Mouse (Mus musculus): ENCODE data around the gene Cerk. TPM values are rescaled to one million over a fixed set of nuclear protein-coding genes. Genes with fewer than 3 reads are reported as not detected.

Cerk gene
- polyA plus RNA-seq, 1 experiment from 2014 or later = 16.1 TPM

DNA sequence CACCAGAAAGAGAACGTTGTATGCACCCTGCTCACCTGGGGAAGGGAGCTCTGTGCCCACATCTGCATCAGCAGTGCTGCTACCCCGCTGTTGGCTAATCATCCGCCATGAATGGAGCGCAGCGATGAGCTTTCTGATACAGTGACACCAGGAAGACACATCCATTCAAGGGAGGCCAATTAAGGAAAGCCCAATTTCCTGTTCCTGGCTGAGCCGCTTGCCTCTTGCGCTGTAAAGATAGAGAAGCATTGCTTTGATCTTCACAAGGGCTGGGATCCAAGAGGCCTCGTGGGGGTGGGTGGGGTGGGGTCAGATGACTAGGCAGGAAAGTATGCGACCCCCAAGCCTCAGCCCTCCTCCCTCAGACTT is 72.6 kb downstream of the Cerk start:
- Histone ChIP-seq H3K36me3 (ENCODE audit: control insufficient read depth, insufficient read depth, low read length) (no peaks in the 10 kb centered on the region), H3K4me3 (ENCODE audit: low read depth, low read length) (no peak overlapping the region), H3K4me2 (ENCODE audit: low read depth, low read length) (peak overlapping the region; percentile 23; the same call in 1 of the 2 replicates), H3K27ac (replicated peaks; ENCODE audit: low read depth, low read length) (peak overlapping the region; percentile 48), H3K9ac (ENCODE audit: low read depth, low read length) (0 out of 2 replicates have a peak overlapping the region, but pooled peaks have one; percentile 30), H3K9me3 (ENCODE audit: control insufficient read depth, low read length) (no peaks in the 10 kb centered on the region), H3K27me3 (replicated peaks; ENCODE audit: control insufficient read depth, insufficient read depth, low read length) (no peaks in the 10 kb centered on the region), H3K4me1 (ENCODE audit: control insufficient read depth, insufficient read depth, low read length) (peaks cover 16% of the 10 kb centered on the region)
- 6% methylated on average over 9 of the region's 9 CpGs for WGBS
- no peak; the same call in 1 of the 2 replicates for ATAC-seq (ENCODE audit: low read depth)
- DNase-seq (ENCODE audit: low spot score) = peak; percentile 66

GRCm38 (mm10) chr15:86112707-86113341 is 73.1 kb downstream of the Cerk start:
- Histone ChIP-seq H3K36me3 (ENCODE audit: control insufficient read depth, insufficient read depth, low read length) (no peaks in the 10 kb centered on the region), H3K9me3 (ENCODE audit: control insufficient read depth, low read length) (no peaks in the 10 kb centered on the region), H3K27ac (replicated peaks; ENCODE audit: low read depth, low read length) (peak overlapping the region; percentile 48), H3K4me1 (ENCODE audit: control insufficient read depth, insufficient read depth, low read length) (peaks cover 16% of the 10 kb centered on the region), H3K4me3 (ENCODE audit: low read depth, low read length) (no peak overlapping the region), H3K4me2 (ENCODE audit: low read depth, low read length) (peak overlapping the region; percentile 23; the same call in 1 of the 2 replicates), H3K27me3 (replicated peaks; ENCODE audit: control insufficient read depth, insufficient read depth, low read length) (no peaks in the 10 kb centered on the region), H3K9ac (ENCODE audit: low read depth, low read length) (peak overlapping the region; percentile 30; the same call in 1 of the 2 replicates)
- WGBS = 18% methylated on average over 10 of the region's 10 CpGs
- DNase-seq (ENCODE audit: low spot score) (peak; percentile 59), ATAC-seq (ENCODE audit: low read depth) (peak; percentile 41)

DNA sequence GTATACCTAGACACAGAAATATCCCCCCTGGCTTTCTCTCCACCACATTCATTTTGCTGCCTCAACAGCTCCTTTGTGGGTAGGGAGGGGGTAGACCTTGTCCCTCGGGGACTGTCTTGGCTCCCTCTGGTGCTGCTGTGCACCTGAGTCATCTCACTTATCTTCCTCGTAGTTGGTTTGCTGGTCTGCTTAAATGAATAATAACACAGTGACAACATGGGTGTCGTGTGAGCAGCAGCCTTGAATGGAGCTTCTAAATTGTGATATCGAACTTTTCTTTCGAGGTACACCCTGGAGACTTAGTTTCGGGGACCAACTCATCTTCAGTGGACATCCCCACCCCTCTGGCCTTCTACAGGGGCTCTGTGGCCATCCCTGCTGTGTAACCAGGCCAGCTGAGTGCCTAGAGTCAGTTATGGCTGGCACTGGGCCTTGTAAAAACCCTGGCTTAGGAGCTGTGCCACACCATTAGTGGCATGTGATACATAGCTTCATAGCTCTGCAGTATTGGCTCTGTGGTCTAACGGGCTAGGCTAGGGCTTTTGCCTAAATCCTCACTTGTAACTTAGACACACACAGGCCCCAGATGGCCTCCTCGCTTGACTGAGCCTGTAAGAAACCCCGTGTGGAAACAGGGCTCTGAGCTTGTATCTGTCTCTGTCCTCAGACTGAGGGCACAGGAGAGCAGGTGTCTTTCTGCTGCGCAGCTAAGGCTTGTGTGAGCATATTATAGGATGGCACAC is 75.4 kb downstream of the Cerk start:
- no peak overlapping the region for H3K9ac ChIP-seq (ENCODE audit: low read depth, low read length)
- H3K4me1 ChIP-seq (ENCODE audit: control insufficient read depth, insufficient read depth, low read length) = peaks cover 16% of the 10 kb centered on the region
- H3K9me3 ChIP-seq (ENCODE audit: control insufficient read depth, low read length) = no peaks in the 10 kb centered on the region
- H3K4me3 ChIP-seq (ENCODE audit: low read depth, low read length) = no peak overlapping the region
- H3K27me3 ChIP-seq (replicated peaks; ENCODE audit: control insufficient read depth, insufficient read depth, low read length) = no peaks in the 10 kb centered on the region
- ATAC-seq (ENCODE audit: low read depth) = peak; percentile 51
- no peak overlapping the region for H3K4me2 ChIP-seq (ENCODE audit: low read depth, low read length)
- DNase-seq (ENCODE audit: low spot score) = peak; percentile 55
- no peaks in the 10 kb centered on the region for H3K36me3 ChIP-seq (ENCODE audit: control insufficient read depth, insufficient read depth, low read length)
- WGBS = 77% methylated on average over 10 of the region's 10 CpGs
- no peak overlapping the region for H3K27ac ChIP-seq (replicated peaks; ENCODE audit: low read depth, low read length)

- H3K27me3 ChIP-seq (replicated peaks; ENCODE audit: control insufficient read depth, insufficient read depth, low read length) = no peaks in the 10 kb centered on the region
- no peak for ATAC-seq (ENCODE audit: low read depth)
- no peak overlapping the region for H3K4me3 ChIP-seq (ENCODE audit: low read depth, low read length)
- H3K4me1 ChIP-seq (ENCODE audit: control insufficient read depth, insufficient read depth, low read length) = peaks cover 16% of the 10 kb centered on the region
- 75% methylated on average over 8 of the region's 8 CpGs for WGBS
- no peaks in the 10 kb centered on the region for H3K36me3 ChIP-seq (ENCODE audit: control insufficient read depth, insufficient read depth, low read length)
- H3K9ac ChIP-seq (ENCODE audit: low read depth, low read length) = no peak overlapping the region
- H3K27ac ChIP-seq (replicated peaks; ENCODE audit: low read depth, low read length) = no peak overlapping the region
- H3K4me2 ChIP-seq (ENCODE audit: low read depth, low read length) = no peak overlapping the region
- DNase-seq (ENCODE audit: low spot score) = peak; percentile 41
- H3K9me3 ChIP-seq (ENCODE audit: control insufficient read depth, low read length) = no peaks in the 10 kb centered on the region
These were observed 76.2 kb downstream of the Cerk start for GRCm38 (mm10) chr15:86109650-86110211.

DNA sequence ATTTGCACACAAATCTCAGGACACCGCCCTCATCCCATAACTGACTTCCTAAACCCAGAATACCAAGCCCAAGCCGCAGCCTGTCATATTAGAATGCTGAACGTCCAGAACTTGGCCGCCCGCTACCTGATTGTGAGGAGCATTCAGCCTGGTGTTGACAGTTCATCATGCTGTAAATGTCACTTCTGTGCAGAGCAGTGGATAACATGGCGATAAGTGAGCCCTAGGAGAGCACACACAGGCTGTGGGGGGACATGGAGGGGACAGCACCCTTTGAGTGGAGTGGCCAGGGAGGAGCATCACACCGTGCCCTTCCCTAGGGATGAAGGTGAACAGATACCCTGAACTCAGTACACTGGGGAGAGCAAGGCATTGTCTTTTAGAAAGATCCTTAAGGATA is 76.7 kb downstream of the Cerk start:
- Histone ChIP-seq H3K4me2 (ENCODE audit: low read depth, low read length) (no peak overlapping the region), H3K4me1 (ENCODE audit: control insufficient read depth, insufficient read depth, low read length) (peaks cover 16% of the 10 kb centered on the region), H3K27ac (replicated peaks; ENCODE audit: low read depth, low read length) (no peak overlapping the region), H3K4me3 (ENCODE audit: low read depth, low read length) (no peak overlapping the region), H3K27me3 (replicated peaks; ENCODE audit: control insufficient read depth, insufficient read depth, low read length) (no peaks in the 10 kb centered on the region), H3K9me3 (ENCODE audit: control insufficient read depth, low read length) (no peaks in the 10 kb centered on the region), H3K36me3 (ENCODE audit: control insufficient read depth, insufficient read depth, low read length) (no peaks in the 10 kb centered on the region), H3K9ac (ENCODE audit: low read depth, low read length) (no peak overlapping the region)
- no peak for DNase-seq (ENCODE audit: low spot score)
- 80% methylated on average over 7 of the region's 7 CpGs for WGBS
- ATAC-seq (ENCODE audit: low read depth) = no peak

DNA sequence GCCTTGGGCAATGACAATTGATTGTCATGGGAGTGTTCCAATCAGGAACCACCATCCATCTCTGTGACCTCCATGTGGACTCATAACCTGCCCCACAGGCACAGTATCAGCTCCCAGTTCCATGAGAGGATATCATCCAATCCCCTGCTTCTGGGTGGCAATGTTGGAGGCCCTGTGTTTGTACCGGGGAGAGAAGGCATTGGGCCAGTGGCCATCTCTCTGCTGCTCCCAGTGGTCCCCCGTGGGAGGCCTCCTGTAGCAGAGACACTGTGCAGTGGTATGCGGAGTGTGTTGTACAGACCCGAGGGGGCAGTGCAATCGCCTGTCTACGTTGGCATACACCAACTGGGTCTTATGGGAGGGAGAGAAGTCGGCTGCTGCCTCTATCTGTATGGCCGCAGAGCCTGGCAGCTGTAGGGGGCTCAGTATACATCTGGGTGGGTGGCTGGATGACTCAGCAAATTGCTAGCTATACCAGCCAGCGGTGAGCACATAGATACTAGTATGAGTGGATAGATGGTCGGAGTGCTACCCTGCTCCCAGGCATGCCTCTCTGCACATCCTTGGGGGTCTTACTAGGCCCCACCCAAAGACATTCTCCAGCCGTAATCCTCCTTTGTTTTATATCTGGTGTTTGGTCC is 78.0 kb downstream of the Cerk start:
- Histone ChIP-seq H3K4me1 (ENCODE audit: control insufficient read depth, insufficient read depth, low read length) (peaks cover 11% of the 10 kb centered on the region), H3K4me3 (ENCODE audit: low read depth, low read length) (no peak overlapping the region), H3K9ac (ENCODE audit: low read depth, low read length) (no peak overlapping the region), H3K27ac (replicated peaks; ENCODE audit: low read depth, low read length) (no peak overlapping the region), H3K9me3 (ENCODE audit: control insufficient read depth, low read length) (no peaks in the 10 kb centered on the region), H3K27me3 (replicated peaks; ENCODE audit: control insufficient read depth, insufficient read depth, low read length) (no peaks in the 10 kb centered on the region), H3K36me3 (ENCODE audit: control insufficient read depth, insufficient read depth, low read length) (no peaks in the 10 kb centered on the region), H3K4me2 (ENCODE audit: low read depth, low read length) (no peak overlapping the region)
- ATAC-seq (ENCODE audit: low read depth) (no peak), DNase-seq (ENCODE audit: low spot score) (no peak)
- WGBS = 89% methylated on average over 11 of the region's 11 CpGs

DNA sequence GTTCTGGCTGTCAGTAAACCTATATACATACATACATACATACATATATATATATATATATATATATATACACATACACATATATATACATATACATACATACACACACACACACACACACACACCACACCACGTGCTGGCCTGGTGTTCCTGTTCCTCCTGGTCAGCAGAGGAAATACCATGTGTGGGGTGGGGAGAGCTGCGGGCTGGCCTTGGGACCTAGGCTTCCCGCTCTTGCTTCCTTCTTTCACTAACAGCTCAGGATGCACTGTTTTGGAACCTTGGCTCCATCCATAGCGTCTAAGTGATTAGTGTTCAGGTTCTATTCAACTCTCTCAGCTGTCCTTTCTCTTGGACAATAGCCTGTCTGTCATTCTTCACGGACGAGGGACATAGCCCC is 80.2 kb downstream of the Cerk start:
- H3K36me3 ChIP-seq (ENCODE audit: control insufficient read depth, insufficient read depth, low read length) = peaks cover 6% of the 10 kb centered on the region
- 0 out of 2 replicates have a peak, but pooled peaks cover under 1% of the 10 kb centered on the region for H3K4me1 ChIP-seq (ENCODE audit: control insufficient read depth, insufficient read depth, low read length)
- ATAC-seq (ENCODE audit: low read depth) (no peak), DNase-seq (ENCODE audit: low spot score) (no peak)
- no peak overlapping the region for H3K4me3 ChIP-seq (ENCODE audit: low read depth, low read length)
- H3K9me3 ChIP-seq (ENCODE audit: control insufficient read depth, low read length) = no peaks in the 10 kb centered on the region
- 82% methylated on average over 6 of the region's 6 CpGs for WGBS
- H3K9ac ChIP-seq (ENCODE audit: low read depth, low read length) = no peak overlapping the region
- no peak overlapping the region for H3K4me2 ChIP-seq (ENCODE audit: low read depth, low read length)
- no peak overlapping the region for H3K27ac ChIP-seq (replicated peaks; ENCODE audit: low read depth, low read length)
- H3K27me3 ChIP-seq (replicated peaks; ENCODE audit: control insufficient read depth, insufficient read depth, low read length) = no peaks in the 10 kb centered on the region

DNA sequence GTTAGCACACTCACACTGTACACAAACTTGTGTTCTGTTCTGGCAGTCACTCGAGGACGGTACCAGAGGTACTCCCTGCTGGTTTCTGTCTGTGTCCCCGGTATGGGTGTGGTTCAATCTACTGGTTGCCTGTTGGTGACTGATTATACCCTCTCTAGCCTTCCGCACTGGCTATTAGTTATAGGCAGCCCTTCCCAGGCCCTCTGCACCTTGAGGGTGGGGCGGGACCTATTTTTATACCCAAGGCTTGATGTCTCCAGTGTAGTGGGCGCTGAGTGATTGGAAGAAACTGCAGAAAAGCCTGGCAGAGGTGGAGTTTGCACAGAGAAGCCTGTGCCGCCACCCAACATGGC is 80.6 kb downstream of the Cerk start:
- Histone ChIP-seq H3K27ac (replicated peaks; ENCODE audit: low read depth, low read length) (no peak overlapping the region), H3K36me3 (ENCODE audit: control insufficient read depth, insufficient read depth, low read length) (peaks cover 6% of the 10 kb centered on the region), H3K4me1 (ENCODE audit: control insufficient read depth, insufficient read depth, low read length) (no peaks in the 10 kb centered on the region), H3K9ac (ENCODE audit: low read depth, low read length) (no peak overlapping the region), H3K4me3 (ENCODE audit: low read depth, low read length) (no peak overlapping the region), H3K9me3 (ENCODE audit: control insufficient read depth, low read length) (no peaks in the 10 kb centered on the region), H3K27me3 (replicated peaks; ENCODE audit: control insufficient read depth, insufficient read depth, low read length) (no peaks in the 10 kb centered on the region), H3K4me2 (ENCODE audit: low read depth, low read length) (no peak overlapping the region)
- DNase-seq (ENCODE audit: low spot score) (no peak), ATAC-seq (ENCODE audit: low read depth) (no peak)
- 89% methylated on average over 7 of the region's 7 CpGs for WGBS

Measured in embryonic facial prominence, embryonic 14.5 days (tissue).